Mouse (Mus musculus) myocyte (in vitro differentiated cells): ENCODE results near the gene Arr3.

Source experiments
- CEBPB ChIP-seq: IDR thresholded peaks from 2 replicates; pipeline ENCODE4 v1.6.1; 2011; ENCODE audit warnings: mild to moderate bottlenecking, moderate library complexity; ENCODE audit not compliant: poor library complexity, insufficient read depth, severe bottlenecking
- MAX ChIP-seq: IDR thresholded peaks from one replicate; pipeline ENCODE4 v1.6.1; 2011; ENCODE audit warnings: low read depth, mild to moderate bottlenecking, control low read depth
- MYOD1 ChIP-seq, 3 experiments: IDR thresholded peaks; one replicate each; pipeline ENCODE4 v1.6.1; 2011; ENCODE audit warnings: control low read depth in 2 of 3, low read depth in 2 of 3, mild to moderate bottlenecking in 2 of 3, moderate library complexity in 1 of 3; ENCODE audit not compliant: insufficient read length in 2 of 3, control insufficient read depth in 1 of 3
- POLR2A ChIP-seq: IDR thresholded peaks from one replicate; pipeline ENCODE4 v1.6.1; 2011; ENCODE audit warnings: low read depth, mild to moderate bottlenecking, control low read depth, moderate library complexity; ENCODE audit not compliant: insufficient read length
- POLR2AphosphoS2 ChIP-seq: IDR thresholded peaks from one replicate; pipeline ENCODE4 v1.6.1; 2011; ENCODE audit warnings: low read depth, control low read depth; ENCODE audit not compliant: insufficient read length
- TCF12 ChIP-seq: IDR thresholded peaks from one replicate; pipeline ENCODE4 v1.6.1; 2011; ENCODE audit warnings: mild to moderate bottlenecking, control low read depth; ENCODE audit not compliant: poor library complexity, insufficient read depth, severe bottlenecking
- USF1 ChIP-seq: IDR thresholded peaks from one replicate; pipeline ENCODE4 v1.6.1; 2011; ENCODE audit warnings: low read depth, mild to moderate bottlenecking, control low read depth, moderate library complexity

GRCm38 (mm10) chrX:100599755-100600154, 5.5 kb upstream of the Arr3 start:
- TF ChIP-seq MYOD1 (IDR thresholded peaks at IDR 0.05; ENCODE audit: control insufficient read depth in 1 of 3, insufficient read length in 2 of 3, low read depth in 2 of 3): no peak
- no peak for TF ChIP-seq POLR2AphosphoS2
- no peak for TF ChIP-seq POLR2A
- TF ChIP-seq MAX: no peak
- TF ChIP-seq TCF12: no peak
- no peak for TF ChIP-seq CEBPB
- no peak for TF ChIP-seq USF1
